Mouse (Mus musculus) thymus, adult 2 months (tissue): ENCODE measurements around the gene Polr1a. TPM values are rescaled to one million over a fixed set of nuclear protein-coding genes. Genes with fewer than 3 reads are reported as not detected.
A peak's percentile ranks its signal among the peaks of the same experiment; 100 is the strongest.

Source experiments
- DNase-seq: peaks from one replicate; pipeline ENCODE4 v3.0.0; 2021
- H3K27ac ChIP-seq: fragments of 200-500 bp; 2 replicates; pipeline ENCODE4 v1.5.1; 2012; ENCODE audit warnings: low read length, control low read depth; ENCODE audit not compliant: control insufficient read depth, insufficient read depth
- H3K27me3 ChIP-seq: fragments of 200-500 bp; 2 replicates; pipeline ENCODE4 v1.6.1; 2012; ENCODE audit warnings: mild to moderate bottlenecking, low read length, moderate library complexity, mixed read lengths; ENCODE audit not compliant: control insufficient read depth, insufficient read depth
- H3K36me3 ChIP-seq: fragments of 200-500 bp; 2 replicates; pipeline ENCODE4 v1.6.1; 2012; ENCODE audit warnings: mild to moderate bottlenecking, low read length, moderate library complexity; ENCODE audit not compliant: control insufficient read depth, insufficient read depth
- H3K4me1 ChIP-seq: fragments of 200-500 bp; replicated peaks from 2 replicates; pipeline ENCODE4 v1.6.1; 2012; ENCODE audit warnings: low read length; ENCODE audit not compliant: control insufficient read depth, insufficient read depth
- H3K4me3 ChIP-seq: fragments of 200-500 bp; 2 replicates; pipeline ENCODE4 v1.5.1; 2012; ENCODE audit warnings: mild to moderate bottlenecking, low read length, control low read depth, moderate library complexity; ENCODE audit not compliant: control insufficient read depth, insufficient read depth
- CTCF ChIP-seq: fragments of 200-500 bp; IDR thresholded peaks from 2 replicates; pipeline ENCODE4 v1.5.1; 2012; ENCODE audit warnings: mild to moderate bottlenecking, control low read depth, low read length, moderate library complexity, borderline replicate concordance; ENCODE audit not compliant: control insufficient read depth, poor library complexity, insufficient read depth; ENCODE audit errors: extremely low read depth
- POLR2A ChIP-seq: fragments of 200-500 bp; IDR thresholded peaks from 2 replicates; pipeline ENCODE4 v1.6.1; 2012; ENCODE audit warnings: mild to moderate bottlenecking, low read length, control low read depth, moderate library complexity; ENCODE audit not compliant: control insufficient read depth, poor library complexity, insufficient read depth; ENCODE audit errors: extremely low read depth
- WGBS: fragments of 180-500 bp; shearing (Covaris S2); methylation state at CpG from one replicate; pipeline ENCODE4 v1.1.7; 2018; 5-methylcytosine and 5-hydroxymethylcytosine counted together
- polyA plus RNA-seq: library from polyadenylated mRNA; depleted of rRNA; stranded (reverse); fragments of >200 nt; gene quantifications from 2 replicates; pipeline ENCODE4 v1.2.3, GENCODE M21; 2012

Gene Polr1a
- polyA plus RNA-seq, 1 experiment: 17.3 TPM

- no peak for DNase-seq
- TF ChIP-seq CTCF (no peak), POLR2A (no peak)
- no peak overlapping the region for H3K27ac ChIP-seq
- H3K36me3 ChIP-seq: peaks cover 9% of the 10 kb centered on the region; the same call in 1 of the 2 replicates
- 96% methylated on average over 7 of the region's 7 CpGs for WGBS
- H3K27me3 ChIP-seq: no peaks in the 10 kb centered on the region
- no peak overlapping the region for H3K4me3 ChIP-seq
- H3K4me1 ChIP-seq: no peaks in the 10 kb centered on the region
Measured at GRCm38 (mm10) chr6:71969459-71969858, 60.6 kb downstream of the Polr1a start.

- TF ChIP-seq POLR2A: no peak
- TF ChIP-seq CTCF: no peak
- no peak for DNase-seq
- H3K4me3 ChIP-seq: no peak overlapping the region
- no peak overlapping the region for H3K27ac ChIP-seq
- no peaks in the 10 kb centered on the region for H3K27me3 ChIP-seq
- no peaks in the 10 kb centered on the region for H3K4me1 ChIP-seq
- 96% methylated on average over 2 of the region's 2 CpGs for WGBS
- H3K36me3 ChIP-seq: peaks cover 9% of the 10 kb centered on the region; the same call in 1 of the 2 replicates
Measured at GRCm38 (mm10) chr6:71970154-71970553, 61.3 kb downstream of the Polr1a start.

GRCm38 (mm10) chr6:71976592-71976991 lies 67.7 kb downstream of the Polr1a start:
- 99% methylated on average over 7 of the region's 7 CpGs for WGBS
- Histone ChIP-seq H3K4me1 (peaks cover 28% of the 10 kb centered on the region), H3K4me3 (no peak overlapping the region), H3K27me3 (no peaks in the 10 kb centered on the region), H3K36me3 (peaks cover 8% of the 10 kb centered on the region; the same call in 1 of the 2 replicates), H3K27ac (no peak overlapping the region)
- no peak for DNase-seq
- no peak for TF ChIP-seq CTCF
- no peak for TF ChIP-seq POLR2A

- Histone ChIP-seq H3K4me3 (no peak overlapping the region), H3K4me1 (peaks cover 32% of the 10 kb centered on the region), H3K27ac (peak overlapping the region; percentile 31), H3K36me3 (0 out of 2 replicates have a peak, but pooled peaks cover 3% of the 10 kb centered on the region), H3K27me3 (no peaks in the 10 kb centered on the region)
- DNase-seq: peak; percentile 27
- WGBS: 10% methylated on average over 8 of the region's 8 CpGs
- TF ChIP-seq CTCF (no peak), POLR2A (no peak)
Measured at GRCm38 (mm10) chr6:71980165-71980564, 71.3 kb downstream of the Polr1a start.

- 52% methylated on average over 2 of the region's 2 CpGs for WGBS
- no peaks in the 10 kb centered on the region for H3K27me3 ChIP-seq
- no peak for TF ChIP-seq CTCF
- no peak for TF ChIP-seq POLR2A
- H3K4me3 ChIP-seq: no peak overlapping the region
- H3K4me1 ChIP-seq: peaks cover 32% of the 10 kb centered on the region
- DNase-seq: no peak
- H3K27ac ChIP-seq: peak overlapping the region; percentile 4; the same call in 1 of the 2 replicates
- 0 out of 2 replicates have a peak, but pooled peaks cover 3% of the 10 kb centered on the region for H3K36me3 ChIP-seq
Measured at GRCm38 (mm10) chr6:71980587-71980986, 71.7 kb downstream of the Polr1a start.

GRCm38 (mm10) chr6:71981450-71981849 lies 72.6 kb downstream of the Polr1a start:
- DNase-seq: no peak
- WGBS: 26% methylated on average over 4 of the region's 4 CpGs
- H3K36me3 ChIP-seq: 0 out of 2 replicates have a peak, but pooled peaks cover 3% of the 10 kb centered on the region
- H3K4me3 ChIP-seq: no peak overlapping the region
- TF ChIP-seq CTCF (no peak), POLR2A (no peak)
- H3K27me3 ChIP-seq: no peaks in the 10 kb centered on the region
- H3K4me1 ChIP-seq: peaks cover 32% of the 10 kb centered on the region
- no peak overlapping the region for H3K27ac ChIP-seq

- no peak overlapping the region for H3K27ac ChIP-seq
- no peaks in the 10 kb centered on the region for H3K36me3 ChIP-seq
- DNase-seq: no peak
- H3K4me1 ChIP-seq: peaks cover 11% of the 10 kb centered on the region
- H3K27me3 ChIP-seq: no peaks in the 10 kb centered on the region
- 93% methylated on average over 4 of the region's 4 CpGs for WGBS
- no peak overlapping the region for H3K4me3 ChIP-seq
- TF ChIP-seq POLR2A: no peak
- no peak for TF ChIP-seq CTCF
Measured at GRCm38 (mm10) chr6:71985984-71986383, 77.1 kb downstream of the Polr1a start.
